Mouse (Mus musculus): Measurements from ENCODE around the gene D630045J12Rik. TPM values are rescaled to one million over a fixed set of nuclear protein-coding genes. Genes with fewer than 3 reads are reported as not detected.

Gene D630045J12Rik
- polyA plus RNA-seq, 1 experiment from 2014 or later = 2.4 TPM

GRCm38 (mm10) chr6:38139086-38139485 is 114.7 kb downstream of the D630045J12Rik start:
- H3K4me2 ChIP-seq (ENCODE audit: low read depth, low read length) = no peak overlapping the region
- no peak for ATAC-seq (ENCODE audit: insufficient read depth, low FRiP score)
- H3K27ac ChIP-seq (ENCODE audit: low read length) = no peak overlapping the region
- H3K4me1 ChIP-seq (ENCODE audit: control insufficient read depth, insufficient read depth, low read length) = peaks cover 4% of the 10 kb centered on the region; the same call in 1 of the 2 replicates
- no peaks in the 10 kb centered on the region for H3K36me3 ChIP-seq (ENCODE audit: control insufficient read depth, insufficient read depth, low read length)
- H3K9me3 ChIP-seq (replicated peaks; ENCODE audit: control insufficient read depth, low read length) = no peaks in the 10 kb centered on the region
- 75% methylated on average over 3 of the region's 3 CpGs for WGBS
- no peak overlapping the region for H3K4me3 ChIP-seq (replicated peaks; ENCODE audit: low read length)
- no peaks in the 10 kb centered on the region for H3K27me3 ChIP-seq (ENCODE audit: control insufficient read depth, insufficient read depth, low read length)
- H3K9ac ChIP-seq (ENCODE audit: low read length) = no peak overlapping the region

GRCm38 (mm10) chr6:38134806-38135559 is 118.8 kb downstream of the D630045J12Rik start:
- peak; percentile 58; the same call in 1 of the 2 replicates for ATAC-seq (ENCODE audit: insufficient read depth, low FRiP score)
- H3K4me1 ChIP-seq (ENCODE audit: control insufficient read depth, insufficient read depth, low read length) = 0 out of 2 replicates have a peak, but pooled peaks cover 2% of the 10 kb centered on the region
- H3K9me3 ChIP-seq (replicated peaks; ENCODE audit: control insufficient read depth, low read length) = no peaks in the 10 kb centered on the region
- no peak overlapping the region for H3K4me2 ChIP-seq (ENCODE audit: low read depth, low read length)
- H3K27ac ChIP-seq (ENCODE audit: low read length) = no peak overlapping the region
- WGBS = 78% methylated on average over 8 of the region's 8 CpGs
- no peaks in the 10 kb centered on the region; the same call in 1 of the 2 replicates for H3K36me3 ChIP-seq (ENCODE audit: control insufficient read depth, insufficient read depth, low read length)
- no peaks in the 10 kb centered on the region for H3K27me3 ChIP-seq (ENCODE audit: control insufficient read depth, insufficient read depth, low read length)
- no peak overlapping the region for H3K4me3 ChIP-seq (replicated peaks; ENCODE audit: low read length)
- no peak overlapping the region for H3K9ac ChIP-seq (ENCODE audit: low read length)

- no peaks in the 10 kb centered on the region for H3K9me3 ChIP-seq (replicated peaks; ENCODE audit: control insufficient read depth, low read length)
- WGBS = 49% methylated on average over 4 of the region's 4 CpGs
- ATAC-seq (ENCODE audit: insufficient read depth, low FRiP score) = peak; percentile 62; the same call in 1 of the 2 replicates
Observed at GRCm38 (mm10) chr6:38131801-38132231, 122.0 kb downstream of the D630045J12Rik start.

GRCm38 (mm10) chr6:38129883-38130282 is 123.9 kb downstream of the D630045J12Rik start:
- no peaks in the 10 kb centered on the region for H3K9me3 ChIP-seq (replicated peaks; ENCODE audit: control insufficient read depth, low read length)
- no peak for ATAC-seq (ENCODE audit: insufficient read depth, low FRiP score)
- WGBS = 96% methylated on average over 5 of the region's 5 CpGs
- H3K27me3 ChIP-seq (ENCODE audit: control insufficient read depth, insufficient read depth, low read length) = no peaks in the 10 kb centered on the region
- H3K36me3 ChIP-seq (ENCODE audit: control insufficient read depth, insufficient read depth, low read length) = no peaks in the 10 kb centered on the region; the same call in 1 of the 2 replicates
- H3K9ac ChIP-seq (ENCODE audit: low read length) = no peak overlapping the region
- no peak overlapping the region for H3K27ac ChIP-seq (ENCODE audit: low read length)
- 0 out of 2 replicates have a peak, but pooled peaks cover 2% of the 10 kb centered on the region for H3K4me1 ChIP-seq (ENCODE audit: control insufficient read depth, insufficient read depth, low read length)
- H3K4me2 ChIP-seq (ENCODE audit: low read depth, low read length) = no peak overlapping the region
- no peak overlapping the region for H3K4me3 ChIP-seq (replicated peaks; ENCODE audit: low read length)

More at GRCm38 (mm10) chr6:38131801-38132231, 122.0 kb downstream of the D630045J12Rik start:
- Histone ChIP-seq H3K4me3 (replicated peaks; ENCODE audit: low read length) (no peak overlapping the region), H3K9ac (ENCODE audit: low read length) (no peak overlapping the region), H3K4me1 (ENCODE audit: control insufficient read depth, insufficient read depth, low read length) (0 out of 2 replicates have a peak, but pooled peaks cover 2% of the 10 kb centered on the region), H3K27me3 (ENCODE audit: control insufficient read depth, insufficient read depth, low read length) (no peaks in the 10 kb centered on the region), H3K4me2 (ENCODE audit: low read depth, low read length) (no peak overlapping the region), H3K27ac (ENCODE audit: low read length) (0 out of 2 replicates have a peak overlapping the region, but pooled peaks have one; percentile 29), H3K36me3 (ENCODE audit: control insufficient read depth, insufficient read depth, low read length) (no peaks in the 10 kb centered on the region; the same call in 1 of the 2 replicates)

- Histone ChIP-seq H3K4me1 (ENCODE audit: control insufficient read depth, insufficient read depth, low read length) (0 out of 2 replicates have a peak, but pooled peaks cover 2% of the 10 kb centered on the region), H3K4me2 (ENCODE audit: low read depth, low read length) (no peak overlapping the region), H3K9me3 (replicated peaks; ENCODE audit: control insufficient read depth, low read length) (no peaks in the 10 kb centered on the region), H3K27ac (ENCODE audit: low read length) (no peak overlapping the region), H3K36me3 (ENCODE audit: control insufficient read depth, insufficient read depth, low read length) (no peaks in the 10 kb centered on the region; the same call in 1 of the 2 replicates), H3K4me3 (replicated peaks; ENCODE audit: low read length) (no peak overlapping the region), H3K9ac (ENCODE audit: low read length) (no peak overlapping the region), H3K27me3 (ENCODE audit: control insufficient read depth, insufficient read depth, low read length) (no peaks in the 10 kb centered on the region)
- no peak for ATAC-seq (ENCODE audit: insufficient read depth, low FRiP score)
- WGBS = 88% methylated on average over 14 of the region's 14 CpGs
Observed at GRCm38 (mm10) chr6:38128115-38128514, 125.7 kb downstream of the D630045J12Rik start.

- no peak for ATAC-seq (ENCODE audit: insufficient read depth, low FRiP score)
- Histone ChIP-seq H3K36me3 (ENCODE audit: control insufficient read depth, insufficient read depth, low read length) (no peaks in the 10 kb centered on the region; the same call in 1 of the 2 replicates), H3K4me1 (ENCODE audit: control insufficient read depth, insufficient read depth, low read length) (no peaks in the 10 kb centered on the region; the same call in none of the 2 replicates), H3K4me2 (ENCODE audit: low read depth, low read length) (no peak overlapping the region), H3K9ac (ENCODE audit: low read length) (no peak overlapping the region), H3K4me3 (replicated peaks; ENCODE audit: low read length) (no peak overlapping the region), H3K27me3 (ENCODE audit: control insufficient read depth, insufficient read depth, low read length) (no peaks in the 10 kb centered on the region), H3K9me3 (replicated peaks; ENCODE audit: control insufficient read depth, low read length) (no peaks in the 10 kb centered on the region), H3K27ac (ENCODE audit: low read length) (no peak overlapping the region)
- WGBS = 89% methylated on average over 3 of the region's 3 CpGs
Observed at GRCm38 (mm10) chr6:38125462-38125861, 128.3 kb downstream of the D630045J12Rik start.

GRCm38 (mm10) chr6:38124882-38125281 is 128.9 kb downstream of the D630045J12Rik start:
- Histone ChIP-seq H3K4me1 (ENCODE audit: control insufficient read depth, insufficient read depth, low read length) (no peaks in the 10 kb centered on the region; the same call in none of the 2 replicates), H3K9me3 (replicated peaks; ENCODE audit: control insufficient read depth, low read length) (no peaks in the 10 kb centered on the region), H3K4me3 (replicated peaks; ENCODE audit: low read length) (no peak overlapping the region), H3K27me3 (ENCODE audit: control insufficient read depth, insufficient read depth, low read length) (no peaks in the 10 kb centered on the region), H3K36me3 (ENCODE audit: control insufficient read depth, insufficient read depth, low read length) (no peaks in the 10 kb centered on the region; the same call in 1 of the 2 replicates), H3K4me2 (ENCODE audit: low read depth, low read length) (no peak overlapping the region), H3K27ac (ENCODE audit: low read length) (no peak overlapping the region), H3K9ac (ENCODE audit: low read length) (no peak overlapping the region)
- 92% methylated on average over 5 of the region's 5 CpGs for WGBS
- no peak for ATAC-seq (ENCODE audit: insufficient read depth, low FRiP score)

GRCm38 (mm10) chr6:38124207-38124835 is 129.5 kb downstream of the D630045J12Rik start, which contains the start of gene Atp6v0a4:
Gene Atp6v0a4, minus strand, starts transcription at chr6:38124586.
- no peak for ATAC-seq (ENCODE audit: insufficient read depth, low FRiP score)
- Histone ChIP-seq H3K36me3 (ENCODE audit: control insufficient read depth, insufficient read depth, low read length) (no peaks in the 10 kb centered on the region), H3K4me2 (ENCODE audit: low read depth, low read length) (no peak within 1 kb of the TSS), H3K4me1 (ENCODE audit: control insufficient read depth, insufficient read depth, low read length) (no peaks in the 10 kb centered on the region; the same call in none of the 2 replicates), H3K9ac (ENCODE audit: low read length) (no peak within 1 kb of the TSS), H3K27ac (ENCODE audit: low read length) (no peak within 1 kb of the TSS), H3K27me3 (ENCODE audit: control insufficient read depth, insufficient read depth, low read length) (no peaks in the 10 kb centered on the region), H3K9me3 (replicated peaks; ENCODE audit: control insufficient read depth, low read length) (no peaks in the 10 kb centered on the region), H3K4me3 (replicated peaks; ENCODE audit: low read length) (no peak within 1 kb of the TSS)
- 81% methylated on average over 7 of the region's 7 CpGs for WGBS
